Mouse (Mus musculus) colon, adult 2 months (tissue): Measurements from ENCODE around the gene Stkld1. TPM values are rescaled to one million over a fixed set of nuclear protein-coding genes. Genes with fewer than 3 reads are reported as not detected.

Experiments
- polyA plus RNA-seq: library from polyadenylated mRNA; depleted of rRNA; stranded (reverse); fragments of >200 nt; gene quantifications from 2 replicates; pipeline ENCODE4 v1.2.3, GENCODE M21; 2012; rRNA removed

Stkld1 gene
- not detected in 2 replicates for polyA plus RNA-seq

DNA sequence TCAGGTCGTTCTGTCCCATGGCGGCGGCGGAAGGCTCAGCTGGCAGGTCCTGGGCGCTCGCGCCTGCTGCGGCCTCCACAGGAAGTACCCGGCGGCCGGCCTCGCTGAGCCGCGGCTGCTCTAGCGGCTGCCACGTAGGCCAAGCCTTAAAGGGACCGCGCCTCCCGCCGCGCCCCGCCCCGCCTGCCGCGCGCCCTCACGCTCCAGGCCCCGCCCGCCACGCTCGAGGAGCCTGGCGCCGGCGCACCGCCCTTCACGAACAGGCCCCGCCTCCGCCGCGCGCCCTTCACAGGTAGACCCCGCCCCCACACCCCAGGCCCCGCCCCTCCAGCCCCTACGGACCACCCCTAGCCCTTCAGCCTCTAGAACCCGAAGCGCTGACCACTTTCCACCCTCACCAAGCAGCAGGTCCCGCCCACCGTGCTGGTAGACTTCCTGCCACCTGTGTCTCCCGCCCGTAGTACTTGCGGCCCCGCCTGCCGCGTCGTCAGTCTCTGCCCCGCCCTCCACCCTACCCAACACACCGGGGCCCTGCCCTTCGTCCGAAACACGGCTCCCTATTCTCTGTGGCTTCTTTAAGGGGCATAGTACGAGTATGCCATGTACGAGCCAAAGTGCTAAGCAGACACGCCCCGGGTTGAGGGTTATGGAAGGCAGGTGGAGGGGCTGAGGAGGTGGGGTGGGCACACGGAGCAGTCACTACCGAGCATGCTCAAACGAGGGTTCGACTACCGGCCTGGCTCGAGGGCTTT, at the start of gene Stkld1, which contains the start of gene Surf4:
TSS of gene Stkld1 (plus strand) at position 744 of the 752 bp plus-strand sequence.
TSS of gene Surf4 (minus strand) at position 625 of the 752 bp plus-strand sequence.

DNA sequence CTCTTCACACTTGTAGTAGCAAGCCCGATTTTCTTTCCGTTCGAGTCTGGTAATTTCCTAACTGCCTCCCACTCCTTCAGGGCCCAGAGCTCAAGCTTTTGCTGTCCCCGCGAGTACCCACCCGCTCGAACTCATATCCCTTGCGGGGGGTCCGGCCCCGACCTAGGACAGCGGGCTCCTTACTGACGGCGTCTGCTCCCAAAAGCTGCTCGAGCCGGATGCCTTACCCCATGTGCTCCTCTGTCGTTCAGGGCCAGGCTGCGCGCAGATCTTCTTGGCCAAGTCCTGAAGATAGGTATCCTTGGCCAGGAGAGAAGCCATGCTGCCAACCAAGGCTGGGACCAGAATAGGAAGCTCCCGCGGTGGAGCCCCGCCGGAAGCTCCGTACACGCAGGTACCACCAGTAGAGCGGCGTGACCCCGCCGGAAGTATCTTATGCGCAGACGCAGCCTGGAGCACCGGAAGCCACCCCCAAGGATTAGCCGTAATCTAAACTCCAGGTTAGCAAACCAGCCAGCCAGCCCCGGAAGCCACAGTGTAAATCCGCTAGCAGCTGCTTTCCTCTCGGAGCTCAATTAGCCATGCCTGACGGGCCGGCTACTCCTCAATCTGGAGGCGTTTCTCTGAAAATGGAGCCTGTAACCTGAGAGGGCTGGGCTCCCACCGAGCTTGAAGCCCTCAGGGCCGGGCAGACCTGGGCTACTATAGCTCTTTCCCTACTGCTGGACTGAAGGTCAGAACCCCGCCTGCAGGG, 31.2 kb upstream of the Stkld1 start, which contains the start of gene Surf6:
TSS of gene Surf6 (minus strand) at position 413 of the 754 bp plus-strand sequence.

DNA sequence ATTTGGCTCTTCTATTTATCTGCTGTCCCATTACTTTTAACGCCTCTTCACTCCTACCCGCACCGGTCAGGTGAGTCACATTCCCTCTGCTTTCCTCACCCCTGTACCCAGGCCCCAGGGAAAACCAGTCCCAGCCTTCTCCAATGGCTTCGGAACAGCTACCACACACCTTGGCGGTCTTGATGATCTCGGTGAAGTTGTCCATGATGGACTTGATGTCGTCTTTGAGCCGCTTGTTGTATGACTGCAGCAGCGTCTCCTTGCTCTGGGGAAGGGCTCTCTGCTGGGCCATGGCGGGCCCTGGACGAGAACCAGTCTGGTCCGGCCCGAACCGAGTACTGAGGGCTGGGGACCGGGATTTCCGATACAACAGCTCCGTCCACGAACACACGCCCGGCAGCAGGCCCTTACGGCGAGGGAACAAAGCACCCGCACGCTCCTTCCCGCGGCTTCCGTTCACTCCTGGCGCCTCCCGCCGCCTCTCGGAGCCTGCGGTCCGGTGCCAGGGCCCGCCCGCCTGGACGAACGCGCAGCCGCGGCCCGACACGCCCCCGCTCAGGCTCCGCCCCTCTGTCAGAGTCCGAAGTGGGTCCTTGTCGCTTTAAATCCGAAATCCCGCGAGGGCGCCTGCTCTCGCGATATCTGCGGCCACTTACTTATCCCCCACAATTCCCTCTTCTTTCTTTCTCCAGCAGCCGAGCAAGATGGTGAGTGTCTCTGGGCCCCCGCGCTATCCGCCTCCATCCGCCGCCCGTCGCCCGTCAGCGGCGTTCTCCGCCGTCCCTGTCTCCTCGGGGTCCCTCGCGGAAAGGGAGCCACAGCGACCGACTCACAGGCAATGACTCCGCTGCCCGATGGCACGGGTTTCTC, 23.5 kb upstream of the Stkld1 start, which contains the start of the genes Med22 and Rpl7a:
TSS of gene Med22 (minus strand) at position 554 of the 870 bp plus-strand sequence.
TSS of gene Rpl7a (plus strand) at position 641 of the 870 bp plus-strand sequence.

DNA sequence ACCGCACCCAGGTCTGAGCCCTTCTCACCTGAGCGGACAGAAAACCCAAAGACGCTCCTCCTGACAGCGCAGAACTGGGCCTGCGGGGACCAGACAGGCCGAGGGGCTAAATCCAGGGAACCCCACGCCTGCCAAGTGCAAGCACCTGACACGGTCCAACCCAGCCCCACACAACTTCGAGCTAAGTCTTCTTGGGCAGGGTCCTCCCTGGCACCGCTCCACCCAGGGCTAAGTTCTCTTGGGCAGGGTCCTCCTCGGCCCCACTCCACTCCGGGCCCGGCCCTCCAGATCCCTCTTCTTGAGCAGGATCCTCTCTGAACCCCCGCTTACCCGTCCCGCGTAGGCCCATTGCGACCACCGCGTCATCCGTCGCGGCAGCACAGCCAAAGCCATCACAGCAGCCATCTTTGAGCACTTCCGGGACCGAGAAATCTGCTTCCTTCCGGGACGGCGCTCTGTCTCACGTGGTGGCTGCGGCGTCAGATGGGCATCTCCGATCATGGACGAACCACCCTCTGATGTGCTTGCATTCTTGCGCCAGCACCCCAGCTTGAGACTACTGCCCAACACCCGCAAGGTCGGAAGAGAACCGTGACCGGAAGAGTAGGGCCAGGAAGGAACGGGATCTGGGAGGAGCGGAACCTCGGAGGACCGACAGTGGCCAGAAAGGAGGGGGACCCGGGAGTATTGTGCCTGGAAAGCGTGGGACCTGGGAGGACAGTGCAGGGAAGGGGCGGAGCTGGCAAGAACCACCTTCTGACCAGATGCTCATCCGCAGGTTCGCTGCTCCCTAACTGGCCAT, 17.7 kb upstream of the Stkld1 start, which contains the start of the genes Surf2 and Surf1:
TSS of gene Surf2 (plus strand) at position 441 of the 802 bp plus-strand sequence.
TSS of gene Surf1 (minus strand) at position 604 of the 802 bp plus-strand sequence.

DNA sequence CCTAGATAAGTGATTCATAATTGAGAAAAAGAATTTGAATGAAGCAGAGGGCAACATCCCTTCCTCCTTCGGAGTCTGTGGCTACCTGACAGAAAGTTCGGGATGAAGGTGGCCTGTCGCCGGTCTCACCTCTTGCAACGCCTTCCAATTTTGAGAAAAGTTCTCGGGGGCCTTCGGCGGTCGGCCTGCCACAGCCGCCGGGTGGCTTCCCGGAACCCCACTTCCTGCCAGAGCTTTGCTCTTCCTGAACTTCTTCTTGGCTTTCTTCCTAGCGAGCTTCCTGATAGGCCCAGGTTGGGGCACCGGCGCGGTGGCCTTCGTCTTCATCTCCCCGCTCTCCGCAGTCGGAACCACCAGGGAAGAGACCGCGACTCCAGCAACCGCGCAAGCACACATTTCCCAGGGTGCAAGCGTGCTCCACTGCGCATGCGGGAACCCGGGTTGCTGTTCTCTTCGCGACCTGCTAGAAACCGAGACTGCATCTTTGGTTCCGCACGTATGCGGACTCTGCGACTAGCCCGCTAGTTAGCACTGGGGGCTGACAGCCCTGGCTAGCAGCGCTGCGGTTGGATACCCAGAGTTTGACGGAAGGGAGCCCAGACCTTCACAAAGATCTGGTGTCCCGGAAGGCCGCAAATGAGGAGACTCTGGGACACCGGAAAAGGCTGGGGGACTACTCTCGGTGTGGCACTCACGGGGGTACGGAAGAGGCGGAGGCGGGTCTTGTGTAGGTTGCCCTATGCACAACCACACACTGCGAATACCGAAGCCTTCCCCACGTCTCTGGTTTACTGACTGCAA, 30.3 kb downstream of the Stkld1 start, which contains the start of gene Rexo4:
TSS of gene Rexo4 (minus strand) at position 464 of the 801 bp plus-strand sequence.

DNA sequence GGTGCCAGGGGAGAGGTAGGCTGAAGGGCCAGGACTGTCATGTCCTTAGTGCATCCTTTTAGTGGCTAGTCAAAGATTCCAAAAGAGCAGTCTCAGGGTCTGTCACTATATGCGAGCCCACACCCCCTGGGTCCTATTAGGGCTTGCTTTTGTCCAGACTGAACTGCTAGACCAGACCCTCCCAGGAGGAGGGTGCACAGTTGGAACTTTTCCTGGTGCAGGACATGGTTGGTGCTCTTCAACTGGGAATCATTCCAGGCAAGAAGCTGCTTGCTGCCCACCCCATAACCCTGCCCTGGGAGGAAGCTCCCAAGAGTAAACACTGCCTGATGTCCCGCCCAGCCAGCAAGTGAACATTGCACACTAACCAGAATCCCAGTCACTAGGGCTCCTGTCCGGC, 39.3 kb downstream of the Stkld1 start, which contains the start of gene Adamts13:
TSS of gene Adamts13 (plus strand) at position 301 of the 400 bp plus-strand sequence.

Other genes with a start within 250 kb of the Stkld1 start
- 8.0 and 11.1 TPM in 2 replicates for gene Abo, start 69.1 kb upstream of the Stkld1 start, polyA plus RNA-seq
- 9.8 and 12.0 TPM in 2 replicates for gene Surf6, start 31.2 kb upstream of the Stkld1 start, polyA plus RNA-seq
- 28.2 and 31.3 TPM in 2 replicates for gene Med22, start 23.4 kb upstream of the Stkld1 start, polyA plus RNA-seq
- gene Rpl7a, start 23.3 kb upstream of the Stkld1 start, polyA plus RNA-seq: 592 and 833 TPM in 2 replicates
- 14.6 and 17.4 TPM in 2 replicates for gene Surf2, start 17.7 kb upstream of the Stkld1 start, polyA plus RNA-seq
- 72.4 and 73.6 TPM in 2 replicates for gene Surf1, start 17.5 kb upstream of the Stkld1 start, polyA plus RNA-seq
- gene Surf4, start 119 bp upstream of the Stkld1 start, polyA plus RNA-seq: 328 and 351 TPM in 2 replicates
- gene Rexo4, start 30.3 kb downstream of the Stkld1 start, polyA plus RNA-seq: 14.1 and 14.4 TPM in 2 replicates
- gene Adamts13, start 39.4 kb downstream of the Stkld1 start, polyA plus RNA-seq: 0.88 and 1.7 TPM in 2 replicates
- gene Cacfd1, start 75.9 kb downstream of the Stkld1 start, polyA plus RNA-seq: 65.8 and 67.4 TPM in 2 replicates
- 5.1 and 7.4 TPM in 2 replicates for gene Slc2a6, start 94.0 kb downstream of the Stkld1 start, polyA plus RNA-seq
- gene Mymk, start 138.1 kb downstream of the Stkld1 start, polyA plus RNA-seq: 0.15 TPM in 1 of 2 replicates, not detected in the other
- gene Adamtsl2, start 145.3 kb downstream of the Stkld1 start, polyA plus RNA-seq: 2.7 and 2.9 TPM in 2 replicates
- 0.10 and 0.35 TPM in 2 replicates for gene Fam163b, start 208.4 kb downstream of the Stkld1 start, polyA plus RNA-seq
- 4.7 and 7.2 TPM in 2 replicates for gene Dbh, start 231.2 kb downstream of the Stkld1 start, polyA plus RNA-seq